Mouse (Mus musculus): ENCODE data around the gene Dok1. TPM values are rescaled to one million over a fixed set of nuclear protein-coding genes. Genes with fewer than 3 reads are reported as not detected.

The Dok1 gene
- polyA plus RNA-seq, 1 experiment, result 4.7 TPM

DNA sequence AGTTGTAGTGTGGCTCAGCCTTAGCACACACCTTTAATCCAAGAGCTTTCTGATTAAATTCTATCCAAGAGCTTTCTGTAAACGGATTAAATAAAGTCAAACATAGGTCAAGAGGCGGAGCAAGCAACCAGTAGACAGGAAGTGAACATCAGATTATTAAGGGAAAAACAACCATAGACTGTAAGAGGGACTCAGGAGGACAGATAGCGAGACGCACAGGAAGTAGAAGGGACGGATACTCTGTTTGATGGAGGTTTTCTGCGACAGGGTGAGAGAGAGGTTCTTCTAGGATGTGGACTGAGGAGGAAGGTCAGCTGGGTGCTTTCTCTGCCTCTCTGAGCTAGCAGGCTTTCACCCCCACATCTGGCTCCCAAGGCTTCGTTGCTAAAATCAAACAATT is 23.3 kb downstream of the Dok1 start:
- Histone ChIP-seq H3K36me3 (ENCODE audit: control insufficient read depth, insufficient read depth, low read length, poor library complexity, severe bottlenecking) (no peaks in the 10 kb centered on the region), H3K9me3 (replicated peaks; ENCODE audit: control insufficient read depth, insufficient read depth, low read length, poor library complexity, severe bottlenecking) (no peaks in the 10 kb centered on the region), H3K27ac (ENCODE audit: insufficient read depth, low read length) (no peak overlapping the region), H3K27me3 (ENCODE audit: control insufficient read depth, insufficient read depth, low read length, poor library complexity, severe bottlenecking) (no peaks in the 10 kb centered on the region), H3K4me1 (ENCODE audit: control insufficient read depth, insufficient read depth, low read length) (no peaks in the 10 kb centered on the region), H3K9ac (ENCODE audit: low read depth, poor library complexity, severe bottlenecking) (no peak overlapping the region), H3K4me3 (ENCODE audit: low read depth, low read length) (no peak overlapping the region)
- TF ChIP-seq EP300 (IDR thresholded peaks at IDR 0.05; ENCODE audit: insufficient read depth, low read depth, low read length) (no peak), POLR2A (IDR thresholded peaks at IDR 0.05; ENCODE audit: insufficient read depth, low read length) (no peak), CTCF (IDR thresholded peaks at IDR 0.05; ENCODE audit: low read depth, low read length) (no peak)

- Histone ChIP-seq H3K9me3 (replicated peaks; ENCODE audit: control insufficient read depth, insufficient read depth, low read length, poor library complexity, severe bottlenecking) (no peaks in the 10 kb centered on the region; the same call in 1 of the 2 replicates), H3K36me3 (ENCODE audit: control insufficient read depth, insufficient read depth, low read length, poor library complexity, severe bottlenecking) (no peaks in the 10 kb centered on the region), H3K9ac (ENCODE audit: low read depth, poor library complexity, severe bottlenecking) (no peak overlapping the region), H3K4me1 (ENCODE audit: control insufficient read depth, insufficient read depth, low read length) (no peaks in the 10 kb centered on the region), H3K27ac (ENCODE audit: insufficient read depth, low read length) (no peak overlapping the region), H3K27me3 (ENCODE audit: control insufficient read depth, insufficient read depth, low read length, poor library complexity, severe bottlenecking) (no peaks in the 10 kb centered on the region), H3K4me3 (ENCODE audit: low read depth, low read length) (no peak overlapping the region)
- TF ChIP-seq POLR2A (IDR thresholded peaks at IDR 0.05; ENCODE audit: insufficient read depth, low read length), result no peak
- TF ChIP-seq CTCF (IDR thresholded peaks at IDR 0.05; ENCODE audit: low read depth, low read length), result no peak
- TF ChIP-seq EP300 (IDR thresholded peaks at IDR 0.05; ENCODE audit: insufficient read depth, low read depth, low read length), result no peak
Observed at GRCm38 (mm10) chr6:83008659-83009058, 24.6 kb downstream of the Dok1 start.

- no peaks in the 10 kb centered on the region for H3K36me3 ChIP-seq (ENCODE audit: control insufficient read depth, insufficient read depth, low read length, poor library complexity, severe bottlenecking)
- H3K27ac ChIP-seq (ENCODE audit: insufficient read depth, low read length), result no peak overlapping the region
Observed at GRCm38 (mm10) chr6:83006114-83006513, 27.2 kb downstream of the Dok1 start.

GRCm38 (mm10) chr6:83005444-83006011 is 27.7 kb downstream of the Dok1 start:
- no peak overlapping the region for H3K27ac ChIP-seq (ENCODE audit: insufficient read depth, low read length)
- H3K27me3 ChIP-seq (ENCODE audit: control insufficient read depth, insufficient read depth, low read length, poor library complexity, severe bottlenecking), result no peaks in the 10 kb centered on the region
- no peaks in the 10 kb centered on the region for H3K36me3 ChIP-seq (ENCODE audit: control insufficient read depth, insufficient read depth, low read length, poor library complexity, severe bottlenecking)
- no peaks in the 10 kb centered on the region for H3K4me1 ChIP-seq (ENCODE audit: control insufficient read depth, insufficient read depth, low read length)
- H3K9ac ChIP-seq (ENCODE audit: low read depth, poor library complexity, severe bottlenecking), result no peak overlapping the region
- no peak for TF ChIP-seq POLR2A (IDR thresholded peaks at IDR 0.05; ENCODE audit: insufficient read depth, low read length)
- no peak for TF ChIP-seq EP300 (IDR thresholded peaks at IDR 0.05; ENCODE audit: insufficient read depth, low read depth, low read length)
- no peak for TF ChIP-seq CTCF (IDR thresholded peaks at IDR 0.05; ENCODE audit: low read depth, low read length)
- no peak overlapping the region for H3K4me3 ChIP-seq (ENCODE audit: low read depth, low read length)
- H3K9me3 ChIP-seq (replicated peaks; ENCODE audit: control insufficient read depth, insufficient read depth, low read length, poor library complexity, severe bottlenecking), result no peaks in the 10 kb centered on the region; the same call in 1 of the 2 replicates

More at GRCm38 (mm10) chr6:83006114-83006513, 27.2 kb downstream of the Dok1 start:
- TF ChIP-seq EP300 (IDR thresholded peaks at IDR 0.05; ENCODE audit: insufficient read depth, low read depth, low read length), result no peak
- TF ChIP-seq CTCF (IDR thresholded peaks at IDR 0.05; ENCODE audit: low read depth, low read length), result no peak
- TF ChIP-seq POLR2A (IDR thresholded peaks at IDR 0.05; ENCODE audit: insufficient read depth, low read length), result no peak
- Histone ChIP-seq H3K9me3 (replicated peaks; ENCODE audit: control insufficient read depth, insufficient read depth, low read length, poor library complexity, severe bottlenecking) (no peaks in the 10 kb centered on the region; the same call in 1 of the 2 replicates), H3K27me3 (ENCODE audit: control insufficient read depth, insufficient read depth, low read length, poor library complexity, severe bottlenecking) (no peaks in the 10 kb centered on the region), H3K4me1 (ENCODE audit: control insufficient read depth, insufficient read depth, low read length) (no peaks in the 10 kb centered on the region), H3K9ac (ENCODE audit: low read depth, poor library complexity, severe bottlenecking) (no peak overlapping the region), H3K4me3 (ENCODE audit: low read depth, low read length) (no peak overlapping the region)

DNA sequence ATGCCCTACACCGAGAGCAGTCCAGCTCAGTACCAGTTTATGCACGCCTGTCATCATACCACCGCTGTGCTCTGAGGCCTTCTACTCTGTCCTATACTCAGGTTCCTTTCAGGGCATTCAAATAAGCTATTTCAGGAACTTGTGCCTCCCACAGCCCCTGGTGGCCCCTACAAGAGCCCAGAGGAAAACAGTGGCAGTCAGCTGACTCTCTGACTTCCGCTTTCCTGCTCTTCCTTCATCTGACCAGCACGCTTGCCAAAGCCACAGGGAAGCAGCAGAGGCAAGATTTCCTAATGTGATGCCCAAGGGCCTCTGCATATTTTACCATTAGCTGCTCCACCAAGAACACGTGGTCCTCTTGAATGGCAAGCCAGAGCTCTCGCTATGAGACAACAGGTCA is 28.4 kb downstream of the Dok1 start:
- Histone ChIP-seq H3K4me3 (ENCODE audit: low read depth, low read length) (no peak overlapping the region), H3K27me3 (ENCODE audit: control insufficient read depth, insufficient read depth, low read length, poor library complexity, severe bottlenecking) (no peaks in the 10 kb centered on the region), H3K4me1 (ENCODE audit: control insufficient read depth, insufficient read depth, low read length) (no peaks in the 10 kb centered on the region), H3K36me3 (ENCODE audit: control insufficient read depth, insufficient read depth, low read length, poor library complexity, severe bottlenecking) (no peaks in the 10 kb centered on the region), H3K9me3 (replicated peaks; ENCODE audit: control insufficient read depth, insufficient read depth, low read length, poor library complexity, severe bottlenecking) (no peaks in the 10 kb centered on the region; the same call in 1 of the 2 replicates), H3K9ac (ENCODE audit: low read depth, poor library complexity, severe bottlenecking) (no peak overlapping the region), H3K27ac (ENCODE audit: insufficient read depth, low read length) (no peak overlapping the region)
- TF ChIP-seq EP300 (IDR thresholded peaks at IDR 0.05; ENCODE audit: insufficient read depth, low read depth, low read length) (no peak), POLR2A (IDR thresholded peaks at IDR 0.05; ENCODE audit: insufficient read depth, low read length) (no peak), CTCF (IDR thresholded peaks at IDR 0.05; ENCODE audit: low read depth, low read length) (no peak)

- Histone ChIP-seq H3K9me3 (replicated peaks; ENCODE audit: control insufficient read depth, insufficient read depth, low read length, poor library complexity, severe bottlenecking) (no peaks in the 10 kb centered on the region; the same call in 1 of the 2 replicates), H3K4me1 (ENCODE audit: control insufficient read depth, insufficient read depth, low read length) (no peaks in the 10 kb centered on the region), H3K27ac (ENCODE audit: insufficient read depth, low read length) (no peak overlapping the region)
Observed at GRCm38 (mm10) chr6:83004309-83004708, 29.0 kb downstream of the Dok1 start.

More at GRCm38 (mm10) chr6:83004309-83004708, 29.0 kb downstream of the Dok1 start:
- no peak for TF ChIP-seq POLR2A (IDR thresholded peaks at IDR 0.05; ENCODE audit: insufficient read depth, low read length)
- no peak for TF ChIP-seq EP300 (IDR thresholded peaks at IDR 0.05; ENCODE audit: insufficient read depth, low read depth, low read length)
- TF ChIP-seq CTCF (IDR thresholded peaks at IDR 0.05; ENCODE audit: low read depth, low read length), result no peak
- H3K4me3 ChIP-seq (ENCODE audit: low read depth, low read length), result no peak overlapping the region
- H3K36me3 ChIP-seq (ENCODE audit: control insufficient read depth, insufficient read depth, low read length, poor library complexity, severe bottlenecking), result no peaks in the 10 kb centered on the region
- no peak overlapping the region for H3K9ac ChIP-seq (ENCODE audit: low read depth, poor library complexity, severe bottlenecking)
- H3K27me3 ChIP-seq (ENCODE audit: control insufficient read depth, insufficient read depth, low read length, poor library complexity, severe bottlenecking), result no peaks in the 10 kb centered on the region
